Mouse (Mus musculus): Measurements from ENCODE around the gene Mphosph9. TPM values are rescaled to one million over a fixed set of nuclear protein-coding genes. Genes with fewer than 3 reads are reported as not detected.
"Not testable (repeated sequence)": the region's sequence is repeated elsewhere in the genome, so short reads cannot be mapped to it uniquely, and the experiment has no call there.

The Mphosph9 gene
- polyA plus RNA-seq, 1 experiment from 2014 or later: 3.0 TPM

DNA sequence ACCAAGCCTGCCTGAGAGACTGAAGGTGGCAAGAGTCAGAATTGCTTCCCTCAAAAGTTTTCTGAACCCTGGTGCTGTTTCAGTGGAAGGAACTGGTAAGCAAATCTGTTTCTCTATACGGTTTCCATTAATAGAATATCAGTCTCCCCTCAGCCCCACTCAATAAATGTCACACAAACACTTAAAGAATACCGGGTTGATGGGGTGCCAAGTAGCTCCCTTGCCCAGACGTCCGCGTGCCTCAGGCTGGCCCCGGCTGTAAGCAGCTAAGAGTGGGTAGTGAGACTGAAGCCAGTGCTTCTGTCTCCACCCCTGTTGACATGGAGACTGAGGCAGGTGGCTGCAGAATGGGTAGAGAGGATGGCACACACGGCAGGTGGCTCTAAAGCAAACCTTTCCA, 108.8 kb downstream of the Mphosph9 start:
- Histone ChIP-seq H3K27me3 (ENCODE audit: insufficient read depth, low read length) (no peaks in the 10 kb centered on the region), H3K27ac (ENCODE audit: low read depth) (no peak overlapping the region), H3K4me1 (ENCODE audit: insufficient read depth) (peaks cover 39% of the 10 kb centered on the region), H3K4me3 (ENCODE audit: low read depth, low read length) (no peak overlapping the region), H3K9ac (replicated peaks) (no peak overlapping the region), H3K9me3 (ENCODE audit: low read length) (no peaks in the 10 kb centered on the region), H3K4me2 (ENCODE audit: low read depth, low read length) (no peak overlapping the region), H3K36me3 (replicated peaks; ENCODE audit: insufficient read depth, low read length) (peaks cover 2% of the 10 kb centered on the region; the same call in 1 of the 2 replicates)
- ATAC-seq (no peak), DNase-seq (no peak)
- TF ChIP-seq CTCF (IDR thresholded peaks at IDR 0.05; ENCODE audit: low read depth) (no peak), EP300 (IDR thresholded peaks at IDR 0.05; ENCODE audit: low read depth) (no peak)
- 67% methylated on average over 7 of the region's 7 CpGs for WGBS (ENCODE audit: insufficient replicate concordance)

DNA sequence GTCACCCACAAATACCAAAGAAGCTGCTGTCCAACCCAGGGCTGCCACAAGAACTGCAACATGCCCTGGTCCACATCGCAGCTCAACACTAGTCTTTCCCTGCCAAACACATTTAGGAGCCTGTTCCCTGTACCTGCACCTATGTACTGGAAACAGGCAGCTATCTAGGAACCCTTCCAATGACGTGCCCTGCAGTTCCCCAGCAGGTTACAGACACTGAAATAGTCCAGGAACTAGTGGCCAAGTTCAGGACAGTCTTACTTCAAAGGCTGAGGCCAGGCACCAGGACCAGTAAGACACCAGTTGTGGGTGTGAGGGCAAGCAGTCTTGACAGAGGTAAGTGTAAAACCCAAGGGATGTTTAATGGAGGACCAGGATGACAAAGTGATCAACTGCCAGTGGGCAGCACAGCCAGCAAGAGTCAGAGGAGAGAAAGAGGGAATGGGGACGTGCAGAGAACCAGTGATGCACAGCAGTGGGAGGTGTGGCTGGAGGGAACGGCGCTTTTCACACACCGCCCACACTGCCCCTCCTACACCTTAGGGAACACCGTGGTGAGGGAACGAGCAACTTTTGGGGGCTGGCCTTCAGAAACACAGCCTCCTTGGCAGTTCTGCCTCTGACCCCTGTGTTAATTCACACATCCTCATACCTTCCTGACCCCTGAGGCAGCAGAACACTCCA, 110.1 kb downstream of the Mphosph9 start:
- WGBS (ENCODE audit: insufficient replicate concordance): 37% methylated on average over 8 of the region's 8 CpGs
- Histone ChIP-seq H3K4me3 (ENCODE audit: low read depth, low read length) (no peak overlapping the region), H3K27me3 (ENCODE audit: insufficient read depth, low read length) (no peaks in the 10 kb centered on the region), H3K9ac (replicated peaks) (no peak overlapping the region), H3K9me3 (ENCODE audit: low read length) (no peaks in the 10 kb centered on the region), H3K27ac (ENCODE audit: low read depth) (0 out of 2 replicates have a peak overlapping the region, but pooled peaks have one; percentile 16), H3K4me1 (ENCODE audit: insufficient read depth) (peaks cover 42% of the 10 kb centered on the region), H3K4me2 (ENCODE audit: low read depth, low read length) (no peak overlapping the region), H3K36me3 (replicated peaks; ENCODE audit: insufficient read depth, low read length) (0 out of 2 replicates have a peak, but pooled peaks cover 2% of the 10 kb centered on the region)
- TF ChIP-seq EP300 (IDR thresholded peaks at IDR 0.05; ENCODE audit: low read depth): no peak
- no peak for TF ChIP-seq CTCF (IDR thresholded peaks at IDR 0.05; ENCODE audit: low read depth)
- no peak for DNase-seq
- no peak for ATAC-seq

DNA sequence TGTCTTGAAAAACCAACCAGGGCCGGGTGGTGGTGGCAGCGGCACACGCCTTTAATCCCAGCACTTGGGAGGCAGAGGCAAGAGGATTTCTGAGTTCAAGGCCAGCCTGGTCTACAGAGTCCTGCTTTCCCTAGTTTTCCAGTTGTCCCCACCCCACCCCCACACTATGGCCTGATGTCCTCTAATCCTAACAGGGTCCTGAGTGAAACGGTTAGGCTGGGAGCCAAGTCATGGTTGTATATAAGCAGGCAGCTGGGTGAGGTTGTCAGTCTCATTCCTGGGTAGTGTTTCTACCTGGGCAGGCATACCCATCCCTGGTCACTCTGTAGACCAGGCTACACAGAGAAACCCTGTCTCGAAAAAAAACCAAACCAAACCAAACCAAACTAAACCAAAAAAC, 110.7 kb downstream of the Mphosph9 start:
- DNase-seq; H3K9me3 ChIP-seq (ENCODE audit: low read length); H3K4me3 ChIP-seq (ENCODE audit: low read depth, low read length); H3K9ac ChIP-seq (replicated peaks); ATAC-seq; H3K4me2 ChIP-seq (ENCODE audit: low read depth, low read length); H3K27ac ChIP-seq (ENCODE audit: low read depth); H3K36me3 ChIP-seq (replicated peaks; ENCODE audit: insufficient read depth, low read length); H3K27me3 ChIP-seq (ENCODE audit: insufficient read depth, low read length): not testable (repeated sequence)
- H3K4me1 ChIP-seq (ENCODE audit: insufficient read depth): peaks cover 37% of the 10 kb centered on the region
- WGBS (ENCODE audit: insufficient replicate concordance): 71% methylated on average over 5 of the region's 5 CpGs

DNA sequence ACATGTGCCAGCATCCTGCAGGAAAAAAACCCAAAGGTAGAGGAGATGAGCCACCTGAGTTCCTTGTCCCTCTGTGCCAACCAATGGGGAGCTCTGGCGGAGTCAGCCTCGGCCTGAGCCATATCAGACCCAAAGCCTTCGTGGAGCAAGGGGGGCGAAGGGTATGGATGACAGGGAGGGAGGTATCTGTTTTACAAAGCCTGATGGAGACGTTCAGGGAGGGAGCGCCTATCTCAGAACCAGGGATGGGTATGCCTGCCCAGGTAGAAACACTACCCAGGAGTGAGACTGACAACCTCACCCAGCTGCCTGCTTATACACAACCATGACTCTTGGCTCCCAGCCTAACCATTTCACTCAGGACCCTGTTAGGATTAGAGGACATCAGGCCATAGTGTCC, 111.4 kb downstream of the Mphosph9 start:
- no peak for TF ChIP-seq EP300 (IDR thresholded peaks at IDR 0.05; ENCODE audit: low read depth)
- peaks cover 32% of the 10 kb centered on the region for H3K4me1 ChIP-seq (ENCODE audit: insufficient read depth)

DNA sequence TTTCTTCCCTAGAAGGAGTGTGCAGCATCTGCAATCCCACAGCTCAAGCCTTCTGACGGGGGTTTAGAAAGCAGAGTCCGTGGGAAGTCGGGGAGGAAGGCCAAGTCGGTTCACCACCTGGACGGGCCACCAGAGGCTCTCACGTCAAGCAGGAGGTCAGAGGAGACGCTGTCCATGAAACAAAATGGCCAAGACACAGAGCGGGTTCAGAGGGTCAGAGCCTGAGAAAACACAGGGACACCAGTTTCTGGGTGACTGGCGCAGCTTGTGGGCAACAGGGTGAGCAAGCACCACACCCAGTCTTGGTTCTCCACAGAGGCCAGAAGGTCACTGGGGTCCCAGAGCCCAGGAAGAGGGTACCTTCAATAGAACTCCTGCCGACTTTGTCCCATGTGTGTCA, 112.1 kb downstream of the Mphosph9 start:
- Histone ChIP-seq H3K4me2 (ENCODE audit: low read depth, low read length) (no peak overlapping the region), H3K27me3 (ENCODE audit: insufficient read depth, low read length) (no peaks in the 10 kb centered on the region), H3K4me3 (ENCODE audit: low read depth, low read length) (no peak overlapping the region), H3K36me3 (replicated peaks; ENCODE audit: insufficient read depth, low read length) (0 out of 2 replicates have a peak, but pooled peaks cover 2% of the 10 kb centered on the region), H3K9me3 (ENCODE audit: low read length) (no peaks in the 10 kb centered on the region), H3K4me1 (ENCODE audit: insufficient read depth) (peaks cover 28% of the 10 kb centered on the region), H3K27ac (ENCODE audit: low read depth) (peak overlapping the region; percentile 56; the same call in 1 of the 2 replicates), H3K9ac (replicated peaks) (no peak overlapping the region)
- no peak for TF ChIP-seq EP300 (IDR thresholded peaks at IDR 0.05; ENCODE audit: low read depth)
- TF ChIP-seq CTCF (IDR thresholded peaks at IDR 0.05; ENCODE audit: low read depth): peak; percentile 15; the same call in 1 of the 2 replicates
- ATAC-seq (no peak), DNase-seq (no peak)
- WGBS (ENCODE audit: insufficient replicate concordance): 76% methylated on average over 10 of the region's 10 CpGs

More for the DNA sequence above, 111.4 kb downstream of the Mphosph9 start:
- H3K4me3 ChIP-seq (ENCODE audit: low read depth, low read length): no peak overlapping the region
- WGBS (ENCODE audit: insufficient replicate concordance): 74% methylated on average over 6 of the region's 6 CpGs
- H3K27ac ChIP-seq (ENCODE audit: low read depth): no peak overlapping the region
- ATAC-seq (no peak), DNase-seq (no peak)
- no peaks in the 10 kb centered on the region for H3K9me3 ChIP-seq (ENCODE audit: low read length)
- H3K27me3 ChIP-seq (ENCODE audit: insufficient read depth, low read length): no peaks in the 10 kb centered on the region
- no peak overlapping the region for H3K9ac ChIP-seq (replicated peaks)
- H3K36me3 ChIP-seq (replicated peaks; ENCODE audit: insufficient read depth, low read length): 0 out of 2 replicates have a peak, but pooled peaks cover 2% of the 10 kb centered on the region
- no peak overlapping the region for H3K4me2 ChIP-seq (ENCODE audit: low read depth, low read length)

DNA sequence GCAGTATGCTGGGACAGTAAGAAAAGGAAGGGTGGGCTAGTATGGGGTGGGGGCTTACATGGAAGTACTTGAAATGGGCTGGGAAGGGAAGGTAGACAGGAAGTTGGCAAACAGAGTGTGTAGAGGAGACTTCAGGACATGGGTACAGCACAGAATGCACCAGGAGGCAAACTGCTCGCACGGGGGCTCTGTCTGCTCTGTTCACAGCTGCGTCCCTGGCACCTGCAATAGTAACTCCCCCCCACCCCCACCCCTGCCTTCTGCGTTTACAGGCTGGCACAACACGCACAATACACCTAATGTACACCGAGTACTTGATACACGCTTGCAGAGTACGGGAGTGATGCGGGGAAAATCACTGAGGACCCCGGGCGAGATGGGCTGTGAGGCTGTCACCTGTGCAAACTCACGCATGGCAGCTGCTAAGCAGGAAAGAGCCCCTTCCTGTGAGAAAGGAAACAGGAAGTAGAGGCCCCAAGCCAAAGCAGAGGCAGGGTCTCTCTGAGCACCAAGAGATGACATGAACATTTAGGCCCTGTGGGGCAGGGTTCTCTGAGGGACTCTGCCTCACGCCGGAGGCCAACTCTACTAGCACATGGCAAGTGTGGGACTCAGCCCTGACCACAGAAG, 113.1 kb downstream of the Mphosph9 start:
- Histone ChIP-seq H3K36me3 (replicated peaks; ENCODE audit: insufficient read depth, low read length) (0 out of 2 replicates have a peak, but pooled peaks cover 4% of the 10 kb centered on the region), H3K9ac (replicated peaks) (no peak overlapping the region; the same call in 1 of the 2 replicates), H3K27me3 (ENCODE audit: insufficient read depth, low read length) (no peaks in the 10 kb centered on the region), H3K4me3 (ENCODE audit: low read depth, low read length) (no peak overlapping the region), H3K9me3 (ENCODE audit: low read length) (no peaks in the 10 kb centered on the region), H3K4me2 (ENCODE audit: low read depth, low read length) (peak overlapping the region; percentile 15; the same call in 1 of the 2 replicates), H3K27ac (ENCODE audit: low read depth) (peak overlapping the region; percentile 56), H3K4me1 (ENCODE audit: insufficient read depth) (peaks cover 30% of the 10 kb centered on the region)
- WGBS (ENCODE audit: insufficient replicate concordance): 51% methylated on average over 14 of the region's 14 CpGs
- peak; percentile 31; the same call in 1 of the 2 replicates for ATAC-seq
- TF ChIP-seq CTCF (IDR thresholded peaks at IDR 0.05; ENCODE audit: low read depth) (no peak), EP300 (IDR thresholded peaks at IDR 0.05; ENCODE audit: low read depth) (no peak)
- DNase-seq: no peak

All from liver, postnatal 0 days (tissue).